Mouse (Mus musculus) hematopoietic stem cell, adult 5-6 weeks (primary cell): Measurements from ENCODE around the gene Klk1b4. TPM values are rescaled to one million over a fixed set of nuclear protein-coding genes. Genes with fewer than 3 reads are reported as not detected.
"Not testable (repeated sequence)": the region's sequence is repeated elsewhere in the genome, so short reads cannot be mapped to it uniquely, and the experiment has no call there.

Source experiments
- ATAC-seq, 2 experiments: fragments of 125-278 bp in 1 of 2; replicated peaks in 1 of 2; 2 replicates each; pipeline ENCODE4 v1.8.0; 2016 to 2017; ENCODE audit warnings: inconsistent platforms in 2 of 2, mild to moderate bottlenecking in 2 of 2, moderate number of reproducible peaks in 2 of 2, low read depth in 1 of 2, moderate TSS enrichment in 1 of 2; ENCODE audit not compliant: low FRiP score in 2 of 2, poor library complexity in 2 of 2, severe bottlenecking in 2 of 2, insufficient read depth in 1 of 2, low TSS enrichment in 1 of 2
- total RNA-seq: library from RNA; stranded (forward); fragments of 172-1452, 232-1000 nt; gene quantifications from 2 replicates; pipeline ENCODE4 v1.2.3, GENCODE M21; 2017

Klk1b4 gene
- total RNA-seq, 1 experiment from 2014 or later = not detected

DNA sequence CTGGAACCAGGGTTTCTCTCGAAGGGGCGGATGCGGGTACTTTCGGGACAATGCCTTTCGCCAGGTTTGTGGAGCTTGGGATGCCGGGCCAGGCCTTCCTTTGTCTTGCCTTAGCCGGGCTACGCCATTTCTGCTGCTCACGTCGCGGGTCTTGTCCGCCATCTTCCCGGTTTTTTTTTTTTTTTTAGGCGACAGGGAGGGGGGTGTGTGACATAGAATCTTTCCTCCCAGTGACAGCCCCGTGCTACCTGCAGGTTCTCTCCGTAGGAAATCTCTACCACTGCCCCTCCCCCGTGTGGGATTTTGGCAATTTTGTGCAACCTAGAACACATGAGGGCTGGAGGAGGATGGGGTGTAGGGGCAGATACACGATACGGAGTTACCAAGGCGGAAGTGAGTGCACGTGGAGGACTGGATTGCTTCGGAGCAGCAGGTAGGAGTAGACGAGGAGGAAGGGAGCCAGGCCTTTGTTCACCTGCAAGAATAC is 39.8 kb downstream of the Klk1b4 start:
- peak; percentile 30 to 36 for ATAC-seq

DNA sequence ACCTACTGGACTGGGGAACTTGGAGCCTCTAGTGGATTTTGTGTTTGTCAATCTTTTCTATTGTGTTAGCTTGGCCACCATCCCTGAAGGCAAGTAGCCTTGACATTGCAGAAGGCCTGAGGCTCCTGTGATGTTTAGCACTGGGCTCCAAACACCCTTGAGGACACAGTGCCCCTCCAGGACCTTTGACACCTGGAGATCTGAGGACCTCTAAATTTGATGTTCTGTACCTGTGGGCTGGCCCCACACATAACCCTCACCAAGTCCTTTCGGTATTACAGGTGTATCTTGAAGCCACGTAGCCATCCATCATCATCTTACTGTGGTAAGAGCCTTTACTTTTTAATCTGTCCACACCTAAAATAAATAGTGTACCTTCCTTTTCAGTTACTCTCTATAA is 40.7 kb downstream of the Klk1b4 start:
- ATAC-seq = no peak

DNA sequence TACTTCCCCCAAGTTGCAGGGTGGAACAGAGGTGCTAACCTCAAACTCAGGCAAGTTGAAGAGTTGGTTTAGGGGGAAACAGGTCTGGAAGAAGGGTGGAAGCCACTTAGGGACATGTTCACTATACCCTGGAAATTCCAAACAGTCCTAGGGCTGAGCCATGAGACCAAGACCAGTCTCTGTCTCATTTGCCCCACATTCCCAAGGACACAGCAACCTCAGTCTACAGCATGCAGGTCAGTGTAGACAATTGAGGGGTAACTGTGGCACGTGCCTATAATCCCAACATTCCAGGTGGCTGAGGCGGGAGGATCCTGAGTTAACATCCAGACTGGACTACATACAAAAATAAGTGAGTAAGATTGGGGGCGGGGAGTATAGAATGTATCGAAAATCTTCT is 42.0 kb downstream of the Klk1b4 start:
- no peak for ATAC-seq

DNA sequence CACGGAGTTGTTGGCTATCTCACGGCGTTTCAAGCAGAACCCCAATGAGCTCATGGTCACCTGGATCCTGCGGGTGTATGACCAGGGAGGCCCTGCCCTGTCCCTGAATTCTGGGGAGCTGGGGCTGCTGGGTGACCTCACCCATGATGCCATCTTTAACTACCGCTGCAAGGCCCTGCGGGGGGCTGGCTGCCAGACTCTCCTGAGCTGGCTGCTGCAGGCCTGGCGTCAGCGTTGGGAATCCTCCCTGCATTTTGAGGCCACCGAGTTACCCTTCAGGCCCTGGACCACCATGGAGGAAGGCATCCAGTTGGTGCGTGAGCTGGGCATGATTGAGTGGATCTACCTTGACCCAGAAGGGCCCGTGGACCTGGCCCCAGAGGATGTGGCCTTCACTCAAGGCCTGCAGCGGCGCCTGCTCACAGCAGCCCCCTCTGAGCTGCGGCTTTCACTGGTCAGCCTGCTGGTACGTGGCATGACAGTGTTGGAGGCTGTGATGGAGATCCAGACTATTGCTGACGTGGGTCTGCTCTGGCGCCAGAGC is 43.6 kb downstream of the Klk1b4 start:
- not testable (repeated sequence) for ATAC-seq

DNA sequence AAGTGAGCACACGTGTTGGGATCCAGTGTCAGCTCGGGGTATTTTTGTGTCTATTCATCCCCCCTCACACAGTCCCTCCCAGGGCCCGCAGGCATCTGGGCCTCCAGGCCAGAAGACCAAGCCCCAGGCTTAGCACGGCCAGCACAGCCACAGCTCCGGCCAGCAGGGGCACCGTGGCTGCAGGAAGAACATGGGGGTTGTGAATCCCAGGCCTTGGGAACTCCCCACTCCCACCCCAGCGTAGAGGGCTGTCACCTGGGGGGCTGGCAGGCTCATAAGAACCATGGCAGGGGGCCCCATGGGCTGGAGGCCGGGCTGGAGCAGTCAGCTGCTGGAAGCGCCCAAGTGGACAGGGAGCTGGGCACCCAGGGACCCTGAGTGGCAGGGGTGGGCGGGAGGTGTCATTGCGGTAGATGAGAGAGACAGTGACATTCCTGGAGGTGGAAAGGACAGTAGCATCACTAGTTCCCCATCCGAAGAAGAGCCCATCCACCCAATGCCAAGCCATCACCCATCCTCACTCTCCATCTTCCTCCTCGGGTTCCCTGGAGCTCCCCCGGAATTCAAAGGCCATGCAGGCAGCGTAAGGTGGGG is 45.9 kb downstream of the Klk1b4 start:
- ATAC-seq = no peak

DNA sequence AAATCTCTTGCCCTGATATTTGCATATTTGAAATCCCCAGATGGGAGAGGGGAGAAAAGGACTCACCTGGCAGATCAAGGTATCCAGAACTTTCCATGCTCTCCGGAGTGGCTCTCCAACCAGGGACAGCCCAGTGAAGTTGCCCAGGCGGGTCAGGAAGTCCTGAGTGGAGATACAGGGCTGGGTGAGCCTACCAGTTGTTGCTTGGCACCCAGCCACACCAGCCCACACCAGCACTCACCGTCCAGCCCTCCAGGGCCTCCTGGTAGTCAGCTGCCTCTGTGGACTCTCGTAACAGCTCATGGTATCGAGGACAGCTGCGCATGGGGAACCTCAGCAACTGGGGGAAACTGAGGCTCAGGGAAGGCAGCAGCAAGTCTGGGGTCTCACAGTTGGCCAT is 47.7 kb downstream of the Klk1b4 start:
- no peak for ATAC-seq

DNA sequence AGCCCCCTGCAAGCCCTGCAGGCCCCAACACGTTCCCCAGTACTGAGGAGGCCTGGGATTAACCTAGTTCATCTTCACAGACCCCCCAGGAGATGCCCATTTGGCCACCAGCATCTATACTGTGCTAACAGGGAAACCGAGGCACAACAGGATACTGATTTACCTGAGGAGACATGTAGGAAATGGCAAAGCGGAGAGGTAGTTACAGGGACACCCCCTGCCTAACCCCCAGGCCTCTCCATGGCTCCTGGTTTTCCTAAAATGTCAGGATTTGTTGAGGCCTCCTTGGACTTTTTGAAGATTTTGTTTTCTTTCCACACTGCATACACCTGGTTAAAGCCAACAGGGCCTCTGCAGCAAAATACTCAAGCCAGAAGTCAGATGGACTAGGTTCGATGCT is 50.0 kb downstream of the Klk1b4 start, which contains the start of gene Acp4:
Gene Acp4, minus strand, starts transcription at position 101 of the 400 bp plus-strand sequence.
- no peak for ATAC-seq

DNA sequence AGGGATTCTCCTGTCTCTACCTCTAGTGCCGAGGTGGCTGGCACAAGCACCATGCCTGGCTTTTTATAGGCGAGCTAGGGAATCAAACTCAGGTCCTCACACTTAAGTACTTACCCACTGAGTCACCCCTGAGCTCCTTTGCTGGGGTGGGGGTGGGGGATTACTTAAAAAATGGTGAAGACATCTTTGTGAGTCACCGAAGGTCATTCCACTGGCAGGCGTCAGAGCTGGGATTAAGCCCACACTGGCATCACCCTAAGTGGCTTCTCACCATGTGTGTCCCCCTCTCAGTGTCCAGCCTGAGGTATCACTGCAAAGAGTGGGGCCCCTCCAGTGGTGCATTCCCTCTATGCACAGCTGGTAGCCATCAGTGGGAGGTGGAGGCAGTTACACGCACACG is 53.2 kb downstream of the Klk1b4 start:
- no peak for ATAC-seq

DNA sequence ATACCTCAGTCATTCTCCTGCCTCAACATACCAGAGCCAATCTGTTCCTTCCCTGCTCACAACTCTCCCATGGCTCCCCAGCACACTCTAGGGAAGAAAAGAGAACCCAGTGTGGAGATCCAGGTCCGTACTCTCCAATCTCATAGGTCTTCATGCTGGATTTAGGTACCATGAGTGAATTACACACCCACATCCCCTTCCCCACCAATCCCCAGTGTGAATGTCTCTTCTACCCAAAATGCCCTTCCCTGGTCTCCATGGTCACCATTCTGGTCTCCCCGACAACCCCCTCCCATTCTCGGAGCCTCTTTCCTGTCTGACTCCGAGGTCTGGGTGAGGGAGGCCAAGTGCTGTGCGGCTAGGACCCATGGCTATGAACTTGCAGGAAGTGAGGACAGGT is 53.9 kb downstream of the Klk1b4 start, which contains the start of gene Gm15517:
Gene Gm15517, plus strand, starts transcription at position 301 of the 400 bp plus-strand sequence.
- ATAC-seq = no peak

Other genes with a start within 250 kb of the Klk1b4 start
- not detected in 2 replicates for gene Klk1b1, start 240.7 kb upstream of the Klk1b4 start, total RNA-seq
- gene Klk1b9, start 231.4 kb upstream of the Klk1b4 start, total RNA-seq = not detected in 2 replicates
- not detected in 2 replicates for gene Klk1b11, start 211.6 kb upstream of the Klk1b4 start, total RNA-seq
- gene Klk1b26, start 195.3 kb upstream of the Klk1b4 start, total RNA-seq = not detected in 2 replicates
- gene Klk1b27, start 155.1 kb upstream of the Klk1b4 start, total RNA-seq = not detected in 2 replicates
- not detected in 2 replicates for gene Klk1b21, start 105.1 kb upstream of the Klk1b4 start, total RNA-seq
- not detected in 2 replicates for gene Klk1b22, start 94.8 kb upstream of the Klk1b4 start, total RNA-seq
- gene Klk1b16, start 70.7 kb upstream of the Klk1b4 start, total RNA-seq = not detected in 2 replicates
- gene Klk1b24, start 19.2 kb upstream of the Klk1b4 start, total RNA-seq = not detected in 2 replicates
- not detected in 2 replicates for gene Klk1b3, start 9.2 kb upstream of the Klk1b4 start, total RNA-seq
- not detected in 2 replicates for gene Klk1b5, start 8.5 kb downstream of the Klk1b4 start, total RNA-seq
- not detected in 2 replicates for gene Klk1, start 17.9 kb downstream of the Klk1b4 start, total RNA-seq
- not detected in 2 replicates for gene Gm36864, start 28.7 kb downstream of the Klk1b4 start, total RNA-seq
- gene 1700028J19Rik, start 39.3 kb downstream of the Klk1b4 start, total RNA-seq = 0.31 TPM in 1 of 2 replicates, not detected in the other
- 86.6 and 87.3 TPM in 2 replicates for gene 2410002F23Rik, start 39.3 kb downstream of the Klk1b4 start, total RNA-seq
- gene Acp4, start 49.9 kb downstream of the Klk1b4 start, total RNA-seq = 0.74 TPM in 1 of 2 replicates, not detected in the other
- not detected in 2 replicates for gene Gm15517, start 54.0 kb downstream of the Klk1b4 start, total RNA-seq
- 1.5 and 4.2 TPM in 2 replicates for gene Clec11a, start 99.5 kb downstream of the Klk1b4 start, total RNA-seq
- not detected in 2 replicates for gene Shank1, start 102.8 kb downstream of the Klk1b4 start, total RNA-seq
- gene Syt3, start 176.7 kb downstream of the Klk1b4 start, total RNA-seq = 0.79 and 1.8 TPM in 2 replicates
- 1.9 TPM in 1 of 2 replicates, not detected in the other for gene 1700008O03Rik, start 178.4 kb downstream of the Klk1b4 start, total RNA-seq
- gene Lrrc4b, start 221.6 kb downstream of the Klk1b4 start, total RNA-seq = not detected in 2 replicates